Mouse (Mus musculus): ENCODE measurements at regions not wholly inside any gene's neighbourhood (a gene's known extent, or its start where the extent isn't known, plus 50 kb on each side); places are given as distances from the start of the nearest gene placed in this dataset.

DNA sequence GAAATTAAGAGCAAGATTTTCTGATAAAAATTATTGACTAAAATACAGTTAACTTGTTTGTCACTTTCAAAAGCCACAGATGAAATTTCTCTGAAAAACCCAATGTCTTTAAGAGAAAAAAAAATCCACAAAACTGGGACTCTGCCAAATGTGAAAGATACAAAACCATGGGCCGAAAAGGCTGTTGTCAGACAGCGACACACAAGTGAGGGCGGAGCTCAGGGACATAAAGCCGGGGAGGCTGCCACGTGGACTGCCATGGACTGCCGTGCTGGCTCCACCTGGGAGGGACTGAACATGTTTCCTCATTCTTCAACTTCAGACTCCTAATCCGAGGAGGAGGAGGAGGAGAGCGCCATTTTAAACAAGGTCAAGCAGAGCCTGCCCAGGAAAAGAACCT lies 200.4 kb upstream of the Klf14 start:
- DNase-seq (ENCODE audit: low read depth, low spot score) = peak; percentile 48

DNA sequence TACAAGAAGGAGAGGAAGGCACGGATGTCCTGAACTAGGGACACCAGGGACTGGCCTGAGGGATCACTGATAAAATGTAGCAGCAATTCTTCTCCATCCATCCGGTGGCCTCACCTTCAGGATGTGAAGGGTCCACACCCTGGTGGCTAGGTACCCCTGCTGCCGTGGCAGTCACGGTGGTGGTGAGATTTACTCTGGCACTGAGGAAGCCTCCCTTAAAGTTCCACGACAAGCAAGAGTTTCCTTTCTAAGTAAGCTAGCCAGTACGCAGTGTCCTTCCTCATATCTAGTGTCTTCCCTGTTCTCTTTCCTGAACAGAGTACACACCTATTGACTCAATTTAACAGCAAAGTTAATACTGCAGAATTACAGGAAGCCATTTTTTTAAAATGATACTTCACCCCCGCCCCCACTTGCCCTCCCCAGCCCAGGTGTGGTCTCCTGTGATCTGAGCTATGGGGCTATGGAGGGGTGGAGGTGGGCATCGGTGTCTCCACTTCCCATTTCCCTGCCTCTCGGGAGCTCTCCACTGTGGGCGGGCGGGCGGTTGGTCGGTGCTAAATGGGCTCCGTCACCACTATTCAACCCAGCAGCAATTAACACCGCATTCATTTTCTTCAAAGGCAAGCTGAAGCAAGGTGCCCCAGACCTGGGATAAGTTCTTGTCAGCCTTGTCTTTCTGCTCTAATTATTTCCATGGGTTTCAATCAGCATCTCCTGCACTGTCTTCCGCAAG lies 201.2 kb upstream of the Klf14 start:
- DNase-seq (ENCODE audit: low read depth, low spot score) = no peak

DNA sequence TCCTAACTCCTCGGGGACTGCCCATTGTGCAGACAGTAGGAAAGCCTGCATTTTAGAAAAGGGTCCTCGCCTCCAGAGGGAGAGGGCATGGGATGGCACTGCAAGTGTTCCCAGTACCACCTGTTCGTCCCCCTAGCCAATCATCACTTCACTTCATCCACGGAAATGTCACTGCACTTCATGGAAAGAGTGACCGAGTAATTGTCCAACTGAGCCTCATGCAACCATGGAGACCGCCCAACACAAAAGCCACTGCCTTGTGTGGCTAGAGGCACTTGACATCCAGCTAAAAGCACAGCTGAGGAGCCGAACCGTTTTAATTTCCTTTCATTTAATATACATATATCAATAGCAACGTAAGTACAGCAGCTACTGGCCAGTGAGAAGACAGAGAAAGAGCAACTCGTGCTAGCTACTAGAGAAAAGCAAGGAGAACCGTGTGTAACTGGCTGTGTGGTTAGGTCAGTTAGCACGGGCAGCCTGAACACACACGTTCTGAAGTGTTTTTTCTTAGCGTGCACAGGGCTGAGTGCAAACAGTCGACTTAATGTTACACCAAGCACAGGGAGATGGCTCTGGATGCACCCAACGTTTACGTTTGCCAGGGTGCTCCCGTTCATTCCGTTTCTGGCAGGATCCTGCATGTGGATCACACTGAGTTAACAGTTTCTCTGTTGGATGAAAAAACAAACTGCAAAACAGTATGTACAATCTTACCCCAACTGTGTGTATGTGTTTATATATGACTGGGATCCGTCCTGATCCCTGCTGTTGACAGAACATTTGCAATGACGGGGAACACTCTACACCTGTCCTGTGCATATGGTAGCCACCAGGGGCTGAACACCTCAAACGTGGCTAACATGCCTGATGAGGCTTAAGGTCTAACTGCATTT lies 202.8 kb upstream of the Klf14 start:
- DNase-seq (ENCODE audit: low read depth, low spot score) = no peak

DNA sequence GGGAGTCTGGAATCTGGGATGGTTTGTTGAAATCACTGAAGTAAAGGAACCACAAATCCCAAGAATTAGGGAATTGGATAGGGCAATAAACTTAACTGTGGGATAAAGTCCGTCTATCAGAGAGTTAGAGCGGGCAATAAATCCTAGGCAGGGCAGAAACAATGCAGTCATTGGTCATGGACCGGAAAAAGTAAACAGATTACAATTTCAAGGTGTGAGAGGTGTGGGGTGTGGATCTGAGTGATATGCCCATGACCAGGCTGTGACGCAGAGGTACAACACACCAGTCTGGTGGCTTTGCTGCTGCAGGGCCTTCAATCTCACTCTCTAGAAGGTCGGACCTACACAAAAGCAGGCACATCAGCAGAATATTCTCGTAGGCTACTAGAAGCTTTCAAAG lies 206.1 kb upstream of the Klf14 start:
- DNase-seq (ENCODE audit: low read depth, low spot score) = no peak

DNA sequence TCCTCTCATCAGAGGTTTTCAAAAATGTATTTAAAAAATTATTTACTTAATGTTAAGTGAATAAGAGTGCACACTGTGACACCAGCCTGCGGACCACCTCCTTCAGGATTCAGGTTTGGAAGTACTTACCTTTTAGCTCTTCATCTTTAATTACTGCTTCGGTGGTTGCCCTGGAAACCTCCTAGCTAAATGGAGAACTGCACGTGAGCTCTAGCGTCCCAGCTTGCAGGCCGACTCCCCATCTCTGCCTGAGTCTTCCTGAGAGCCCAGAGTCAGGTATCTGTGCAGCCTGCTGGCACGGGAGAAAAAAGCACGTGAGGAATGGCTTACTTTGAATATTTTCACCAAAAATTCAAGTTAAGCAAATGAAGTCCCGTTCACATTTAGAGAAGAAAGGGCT lies 207.5 kb upstream of the Klf14 start:
- no peak for DNase-seq (ENCODE audit: low read depth, low spot score)

DNA sequence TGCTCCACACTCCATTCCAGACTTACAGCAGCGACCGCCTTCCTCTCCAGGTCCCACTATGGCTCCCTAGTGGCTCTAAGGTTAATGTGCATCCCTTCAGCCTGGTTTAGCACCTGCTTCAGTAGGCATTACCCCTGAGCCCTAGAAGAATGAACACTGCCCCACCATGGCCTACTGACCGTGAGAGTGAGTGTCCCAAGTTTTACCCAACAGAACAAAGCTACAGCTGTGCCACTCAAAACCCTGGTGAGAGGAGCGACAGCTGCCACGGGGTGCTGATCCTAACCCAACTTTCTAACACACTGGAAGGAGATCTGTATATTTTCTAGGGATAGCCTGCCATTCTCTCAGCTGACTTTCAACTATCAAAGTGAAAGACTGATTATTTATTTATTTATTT lies 208.9 kb upstream of the Klf14 start:
- no peak for DNase-seq (ENCODE audit: low read depth, low spot score)

DNA sequence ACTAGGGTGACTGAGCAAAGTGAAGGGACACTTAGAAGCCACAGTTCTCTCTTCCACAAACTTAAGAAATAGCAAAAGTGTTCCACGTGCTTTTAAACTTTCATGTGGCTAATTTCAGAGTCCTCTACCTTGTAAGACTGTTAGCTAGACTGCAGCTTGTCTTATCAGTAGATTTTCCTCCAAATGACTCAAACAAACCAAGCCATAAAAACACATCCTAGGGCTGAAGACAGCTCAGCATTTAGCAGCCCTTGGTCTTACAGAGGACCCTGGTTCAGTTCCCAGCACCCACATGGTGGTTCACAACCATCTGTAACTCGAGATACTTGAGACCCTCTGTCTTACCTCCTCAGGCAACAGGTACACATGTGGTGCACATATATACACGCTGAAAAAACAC lies 209.9 kb upstream of the Klf14 start:
- DNase-seq (ENCODE audit: low read depth, low spot score) = no peak

DNA sequence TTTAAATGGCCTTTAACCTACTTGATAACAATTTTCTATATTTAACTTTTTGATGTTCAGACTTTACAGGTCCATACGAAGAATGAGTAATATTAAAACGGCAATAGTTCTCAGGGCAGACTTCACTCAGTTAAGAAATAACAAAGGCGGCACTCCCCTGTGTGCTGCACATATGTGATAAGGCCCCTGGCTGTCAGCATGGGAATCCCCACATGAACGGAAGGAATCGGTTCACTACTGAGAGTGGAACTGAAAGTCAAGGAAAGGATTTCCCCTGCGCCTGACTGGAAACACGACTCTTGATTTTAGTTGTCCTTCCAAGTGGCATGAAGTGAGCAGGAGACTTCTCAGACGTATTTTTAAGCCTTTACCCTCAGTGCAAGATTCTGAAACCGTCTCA lies 210.5 kb upstream of the Klf14 start:
- DNase-seq (ENCODE audit: low read depth, low spot score) = peak; percentile 66

DNA sequence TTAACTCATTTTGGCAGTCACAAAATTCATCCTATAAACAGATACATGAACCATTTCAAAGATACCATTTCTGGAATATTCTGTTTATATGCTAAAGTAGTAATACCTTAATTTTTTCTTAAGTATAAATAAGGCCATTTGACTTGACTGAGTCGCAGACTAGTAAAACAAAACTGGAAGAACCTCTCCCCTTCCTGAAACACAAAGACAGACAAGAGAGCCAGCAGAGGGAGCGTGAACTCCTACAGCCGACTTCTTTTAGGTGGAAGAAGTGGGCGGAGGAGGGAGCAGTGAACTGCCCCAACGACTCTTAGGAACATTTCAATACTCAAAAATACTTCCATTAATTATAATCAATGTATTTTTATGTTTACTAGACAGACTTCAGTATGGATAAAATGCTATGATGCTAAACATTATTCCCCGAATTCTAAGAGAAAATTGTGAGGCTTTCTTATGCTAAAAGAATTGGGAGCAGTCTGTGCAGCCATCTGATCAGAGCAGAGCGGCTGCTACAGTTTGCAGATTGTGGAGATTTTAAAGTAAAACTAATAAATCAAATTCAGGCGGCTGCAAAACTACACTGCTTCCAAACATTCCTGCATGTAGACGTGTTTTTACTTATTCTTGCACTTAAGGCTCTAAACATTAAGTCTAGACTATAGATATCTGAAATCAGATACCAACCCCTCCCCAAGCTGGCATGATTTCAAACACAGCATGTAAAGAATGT lies 211.2 kb upstream of the Klf14 start:
- DNase-seq (ENCODE audit: low read depth, low spot score) = no peak

DNA sequence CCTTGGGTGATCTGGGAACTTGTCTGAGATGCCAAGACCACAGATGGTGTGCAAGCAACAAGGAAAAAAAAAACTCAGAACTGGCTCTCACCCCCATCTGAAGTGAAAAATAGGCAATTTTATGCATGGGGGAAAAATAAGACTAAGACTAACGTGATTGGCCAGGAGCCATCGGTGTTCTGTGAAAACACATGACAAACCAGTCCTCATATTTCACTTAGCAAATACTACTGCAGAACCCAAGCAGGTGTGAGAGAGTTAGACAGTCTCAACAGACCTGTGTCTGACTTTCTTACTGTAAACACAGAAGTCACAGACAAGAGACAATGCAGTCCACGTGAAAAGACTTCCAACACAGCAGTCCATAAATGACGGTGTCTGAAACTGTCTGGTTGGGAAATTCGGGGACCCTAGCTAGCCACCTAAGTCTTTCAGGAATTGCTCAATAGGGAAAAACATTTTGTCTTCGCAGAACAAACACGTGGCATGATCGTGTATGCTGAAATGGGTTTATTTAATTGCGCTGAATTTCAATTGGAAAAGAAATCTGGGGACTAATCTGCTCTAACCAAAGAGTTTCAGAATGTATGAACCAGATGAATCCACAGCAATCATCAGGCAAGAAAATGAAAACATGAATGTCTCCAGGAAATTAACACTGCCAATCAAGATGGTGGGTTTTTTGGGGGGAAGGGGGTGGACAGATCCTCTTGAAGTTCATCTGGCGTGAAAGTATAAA lies 213.1 kb upstream of the Klf14 start:
- no peak for DNase-seq (ENCODE audit: low read depth, low spot score)

DNA sequence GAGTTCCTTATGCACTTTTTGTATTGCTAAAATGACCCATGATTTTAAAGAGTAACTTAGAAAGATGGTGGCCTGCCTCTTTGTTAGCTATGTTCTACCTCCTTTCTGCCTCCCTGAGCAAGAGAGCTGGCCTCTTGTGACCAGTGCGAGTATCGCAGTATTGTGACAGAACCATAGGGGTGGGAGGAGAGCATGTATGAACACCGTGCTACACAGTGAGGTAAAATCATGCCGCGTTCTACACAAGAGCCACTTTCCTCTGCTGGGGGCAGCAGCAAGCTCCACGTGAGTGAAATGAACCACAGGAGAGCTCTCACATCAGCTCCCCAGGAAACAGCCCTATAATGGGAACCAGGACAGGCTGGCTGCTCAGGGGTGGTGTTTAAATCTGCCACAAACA lies 216.9 kb upstream of the Klf14 start:
- DNase-seq (ENCODE audit: low read depth, low spot score) = no peak

DNA sequence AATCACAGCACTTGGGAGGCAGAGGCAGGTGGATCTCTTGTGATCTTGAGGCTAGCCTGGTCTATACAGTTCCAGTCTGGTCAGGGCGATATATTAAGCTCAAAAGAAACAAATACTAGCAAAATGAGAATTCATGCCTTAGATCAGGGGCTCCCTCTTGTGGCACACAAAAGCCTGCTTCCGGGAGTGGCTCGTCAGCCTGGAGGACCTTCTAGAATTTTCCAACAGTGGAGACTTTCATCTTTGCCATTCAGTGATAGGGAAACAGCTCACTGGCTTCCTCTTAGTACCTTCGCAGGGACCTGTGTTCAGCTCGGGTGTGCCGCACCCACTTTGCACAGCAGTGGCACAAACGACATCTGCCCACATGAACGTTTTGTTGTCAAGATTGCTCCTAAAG lies 217.5 kb upstream of the Klf14 start:
- peak; percentile 84 for DNase-seq (ENCODE audit: low read depth, low spot score)

DNA sequence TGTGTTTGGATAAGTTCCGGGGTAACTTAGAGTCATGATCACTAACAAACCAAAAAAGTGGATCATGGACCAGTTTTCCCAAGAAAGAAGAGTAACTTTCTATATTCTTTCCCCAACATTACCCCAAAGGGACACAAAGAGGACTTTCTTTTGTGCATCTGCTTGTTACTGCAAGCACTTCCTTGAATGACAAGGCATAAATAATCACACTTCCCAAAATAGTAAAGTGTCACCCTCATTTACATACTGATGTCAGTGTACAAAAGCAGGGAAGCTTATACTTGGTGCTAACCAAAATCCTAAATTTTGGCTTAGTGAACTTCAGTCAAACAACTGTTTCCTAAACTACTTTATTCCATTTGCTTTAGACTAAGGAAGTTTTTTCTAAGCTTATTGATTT lies 218.0 kb upstream of the Klf14 start:
- no peak for DNase-seq (ENCODE audit: low read depth, low spot score)

DNA sequence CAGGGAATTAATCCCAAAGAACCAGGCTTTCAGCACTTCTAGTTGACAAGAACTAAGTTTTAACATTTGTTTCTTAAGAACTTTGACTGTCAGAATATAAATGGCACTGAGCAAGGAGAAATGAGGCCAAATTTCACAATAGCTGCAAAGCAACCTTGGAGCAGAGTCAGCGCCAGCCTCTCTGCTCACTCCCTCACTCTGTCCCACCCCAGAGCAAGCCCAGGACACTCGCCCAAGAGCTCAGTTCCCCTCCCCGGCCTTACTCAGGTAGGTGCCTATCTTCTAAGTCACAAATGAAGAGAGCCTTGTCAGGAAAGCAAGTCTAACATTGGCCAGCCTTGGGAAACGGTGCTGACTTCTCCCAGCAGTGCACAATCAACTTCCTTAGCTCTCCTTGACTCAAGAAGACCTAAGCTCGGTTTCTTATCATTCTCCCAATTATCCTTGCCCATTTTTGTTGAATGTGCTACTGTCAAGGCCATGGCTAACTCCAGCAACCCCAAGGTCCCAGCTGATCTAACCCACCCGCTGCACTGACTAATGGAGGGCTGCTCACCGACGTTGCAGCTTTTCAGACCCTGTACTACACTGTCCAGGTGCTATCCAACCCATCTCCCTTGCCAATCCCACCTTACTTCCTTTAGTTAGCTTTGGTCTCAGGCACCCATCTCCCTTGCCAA lies 219.5 kb upstream of the Klf14 start:
- no peak for DNase-seq (ENCODE audit: low read depth, low spot score)

DNA sequence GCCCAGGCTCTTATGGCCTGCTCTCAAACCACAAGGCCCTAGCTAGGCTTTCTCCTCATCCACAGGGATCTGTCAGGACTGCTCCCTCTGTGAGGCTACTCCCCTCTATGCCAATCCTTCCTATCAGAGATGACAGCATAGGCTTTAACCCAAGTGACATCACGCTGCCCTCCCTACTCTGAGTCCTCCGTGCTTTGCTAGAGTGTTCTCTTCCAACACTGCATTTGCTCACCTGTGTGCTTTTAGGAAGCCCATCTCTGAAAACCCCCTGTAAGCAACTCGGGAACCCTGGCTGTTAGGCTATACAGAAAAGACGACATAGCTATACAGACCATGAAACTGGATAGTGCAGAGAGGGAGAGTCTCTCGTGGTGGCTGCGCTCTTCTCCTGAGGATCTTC lies 216.3 kb upstream of the Mkln1 start:
- no peak for DNase-seq (ENCODE audit: low read depth, low spot score)

DNA sequence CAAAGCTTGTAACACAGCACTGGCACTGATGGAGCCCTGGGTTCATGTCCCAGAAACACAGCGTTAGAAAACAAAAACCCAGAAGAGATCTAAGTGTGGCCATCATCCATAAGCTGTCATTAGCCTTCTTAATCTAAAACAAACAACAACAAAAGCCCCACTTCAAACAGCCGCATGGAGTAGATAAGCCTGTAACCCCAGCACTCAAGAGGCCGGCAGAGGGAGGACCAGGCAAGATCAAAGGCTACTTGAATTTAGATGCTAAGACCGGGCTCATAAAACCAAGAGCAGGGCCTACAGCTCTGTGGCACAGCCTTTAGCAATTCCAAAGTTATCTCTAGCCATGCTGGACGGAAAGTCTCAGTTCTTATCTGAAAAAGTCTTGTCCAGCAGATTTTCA lies 215.4 kb upstream of the Mkln1 start:
- DNase-seq (ENCODE audit: low read depth, low spot score) = no peak

DNA sequence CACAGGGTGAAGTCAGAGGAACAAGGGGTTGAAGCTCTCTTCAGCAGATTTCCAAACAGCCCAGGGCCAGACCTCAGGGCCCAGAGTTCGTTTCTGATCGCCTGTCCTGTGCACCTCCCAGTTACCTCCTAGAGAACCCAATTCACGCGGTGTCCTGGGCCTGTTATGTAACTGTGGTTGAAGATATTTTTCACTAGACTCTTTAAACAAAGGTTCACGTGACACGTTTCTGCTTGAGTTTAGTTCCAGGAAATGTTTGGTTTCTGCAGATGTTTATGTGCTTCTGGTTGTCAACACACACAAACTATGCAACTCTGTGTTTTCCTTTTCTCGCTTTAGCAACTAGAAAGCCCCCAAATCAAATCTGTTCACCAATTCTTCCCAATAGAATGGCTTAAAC lies 214.0 kb upstream of the Mkln1 start:
- DNase-seq (ENCODE audit: low read depth, low spot score) = peak; percentile 77

DNA sequence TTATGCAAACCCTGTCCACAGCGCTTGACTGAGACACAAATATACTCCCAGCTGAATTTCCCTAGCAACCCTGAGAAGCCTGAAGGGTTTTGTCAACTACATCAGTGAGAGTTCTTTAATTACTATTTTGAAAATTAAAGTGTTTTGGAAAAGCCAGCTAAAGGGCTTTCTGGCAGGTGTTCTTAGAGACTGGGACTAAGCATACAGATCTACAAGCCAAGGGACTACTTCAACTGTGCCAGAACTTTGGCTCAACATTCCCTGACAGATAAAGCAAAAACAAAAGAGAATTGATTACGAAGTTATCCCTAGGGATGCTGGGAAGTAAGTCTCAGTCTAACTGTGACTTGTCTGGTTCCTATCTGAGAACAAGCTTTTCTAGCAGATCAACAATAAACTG lies 213.4 kb upstream of the Mkln1 start:
- no peak for DNase-seq (ENCODE audit: low read depth, low spot score)

DNA sequence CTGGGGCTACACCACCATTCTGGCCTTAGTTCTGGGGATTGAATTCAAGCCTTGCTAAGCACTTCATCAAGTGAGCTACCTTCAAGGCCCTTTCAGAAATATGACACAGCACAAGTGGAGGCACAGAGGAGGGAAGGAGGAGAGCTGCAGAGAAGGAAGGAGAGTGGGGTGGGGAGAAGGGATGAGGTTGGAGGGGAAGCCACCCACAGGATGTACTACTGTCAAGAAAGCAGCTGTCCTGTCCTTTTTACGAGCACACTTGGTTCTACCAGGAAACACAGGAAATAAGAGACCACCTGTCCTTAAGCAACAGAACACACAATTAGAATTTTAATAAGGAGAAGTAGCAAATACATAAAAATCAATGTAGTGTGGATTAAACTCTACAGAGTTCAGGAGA lies 210.5 kb upstream of the Mkln1 start:
- no peak for DNase-seq (ENCODE audit: low read depth, low spot score)

DNA sequence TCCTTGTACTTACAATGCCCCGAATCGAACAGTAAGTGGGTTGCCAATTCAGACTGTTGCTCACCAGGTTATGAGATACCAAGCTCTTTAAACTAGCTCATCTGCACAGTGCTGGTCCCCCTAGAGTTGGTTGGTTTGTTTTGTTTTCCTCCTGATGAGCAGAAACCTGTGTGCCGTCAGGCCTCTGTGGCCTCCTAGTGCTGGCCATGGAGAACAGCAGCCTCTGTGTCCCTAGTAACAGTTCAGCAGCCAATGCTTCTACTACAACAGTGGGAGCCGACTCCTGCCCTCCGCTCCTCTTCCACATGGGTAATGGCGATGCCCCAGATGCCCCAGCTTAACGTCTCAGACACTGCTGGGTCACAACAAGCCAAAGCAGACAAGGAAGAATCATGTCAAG lies 209.5 kb upstream of the Mkln1 start:
- DNase-seq (ENCODE audit: low read depth, low spot score) = peak; percentile 66

DNA sequence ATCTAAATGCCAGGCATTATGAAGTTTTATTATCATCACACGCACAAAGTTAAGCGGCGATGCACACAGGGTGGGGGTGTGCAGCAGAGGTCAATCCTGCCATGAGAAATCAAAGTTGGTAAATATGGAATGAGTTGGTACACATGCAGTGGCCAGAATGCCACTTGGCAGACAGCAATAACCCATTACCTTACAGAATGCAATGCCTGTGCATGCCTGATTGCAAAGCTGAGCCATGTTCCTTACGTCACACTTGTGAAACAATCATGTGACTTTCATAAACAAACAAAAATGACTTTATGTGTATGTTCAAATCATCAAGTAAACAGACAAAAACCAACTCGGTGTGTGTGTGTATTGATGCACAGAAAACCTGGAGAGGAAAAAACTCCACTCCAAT lies 208.5 kb upstream of the Mkln1 start:
- no peak for DNase-seq (ENCODE audit: low read depth, low spot score)
